Mouse (Mus musculus) cerebellum, adult 9-11 months (tissue): ENCODE data around the gene Arhgef10l.

Source experiments
- DNase-seq: peaks from one replicate; pipeline ENCODE4 v3.0.0; 2022

Arhgef10l gene

DNA sequence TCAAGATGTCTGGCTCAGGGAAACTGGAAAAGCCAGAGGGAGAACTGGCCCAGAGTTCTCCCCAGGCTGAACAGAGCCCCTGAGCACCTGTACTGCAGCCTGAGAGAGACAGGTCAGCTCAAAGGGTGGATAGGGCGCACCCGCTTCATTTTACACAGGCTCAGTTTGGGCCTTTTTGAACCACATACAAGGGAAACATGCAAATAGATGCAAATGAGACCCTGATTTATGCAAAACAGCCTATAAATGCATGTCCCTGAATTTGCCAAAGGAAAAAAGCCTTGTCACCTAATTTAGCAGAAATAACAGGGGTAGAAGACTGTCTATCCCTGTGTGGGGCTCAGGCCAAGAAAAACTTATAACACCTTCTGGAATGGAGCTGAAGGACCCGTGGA lies 160.2 kb downstream of the Arhgef10l start:
- DNase-seq, result no peak

DNA sequence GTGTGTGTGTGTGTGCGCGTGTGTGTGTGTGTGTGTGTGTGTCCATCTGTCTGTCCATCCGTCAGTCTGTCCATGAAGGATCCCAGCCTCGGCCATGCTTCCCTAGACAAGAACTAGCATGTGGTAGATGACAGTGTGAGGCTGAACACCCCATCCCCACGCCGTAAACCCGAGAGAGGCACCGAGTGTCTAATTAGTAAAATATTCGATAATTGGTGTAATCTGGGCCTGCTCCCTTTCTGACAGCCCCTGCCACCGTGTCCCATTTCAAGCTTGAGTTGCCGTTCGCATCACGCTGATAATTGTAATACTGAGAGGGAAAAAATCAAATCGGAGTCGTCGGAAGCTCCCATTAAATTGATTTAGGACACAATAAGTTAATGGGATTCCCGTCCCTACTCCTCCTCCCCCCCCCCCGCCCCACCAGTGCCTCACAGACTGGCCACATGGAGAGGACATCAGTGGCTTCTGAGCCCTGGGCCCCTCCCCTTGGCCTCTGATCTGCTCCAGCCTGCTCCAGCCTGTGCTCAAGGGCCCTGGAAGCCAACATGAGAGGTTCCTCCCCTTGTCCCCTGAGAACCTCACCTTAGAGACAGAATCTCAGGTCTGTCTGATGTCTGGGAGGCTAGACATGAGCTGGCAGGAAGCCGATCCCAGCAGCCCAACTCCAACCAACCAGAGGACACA lies 160.7 kb downstream of the Arhgef10l start:
- DNase-seq, result no peak

DNA sequence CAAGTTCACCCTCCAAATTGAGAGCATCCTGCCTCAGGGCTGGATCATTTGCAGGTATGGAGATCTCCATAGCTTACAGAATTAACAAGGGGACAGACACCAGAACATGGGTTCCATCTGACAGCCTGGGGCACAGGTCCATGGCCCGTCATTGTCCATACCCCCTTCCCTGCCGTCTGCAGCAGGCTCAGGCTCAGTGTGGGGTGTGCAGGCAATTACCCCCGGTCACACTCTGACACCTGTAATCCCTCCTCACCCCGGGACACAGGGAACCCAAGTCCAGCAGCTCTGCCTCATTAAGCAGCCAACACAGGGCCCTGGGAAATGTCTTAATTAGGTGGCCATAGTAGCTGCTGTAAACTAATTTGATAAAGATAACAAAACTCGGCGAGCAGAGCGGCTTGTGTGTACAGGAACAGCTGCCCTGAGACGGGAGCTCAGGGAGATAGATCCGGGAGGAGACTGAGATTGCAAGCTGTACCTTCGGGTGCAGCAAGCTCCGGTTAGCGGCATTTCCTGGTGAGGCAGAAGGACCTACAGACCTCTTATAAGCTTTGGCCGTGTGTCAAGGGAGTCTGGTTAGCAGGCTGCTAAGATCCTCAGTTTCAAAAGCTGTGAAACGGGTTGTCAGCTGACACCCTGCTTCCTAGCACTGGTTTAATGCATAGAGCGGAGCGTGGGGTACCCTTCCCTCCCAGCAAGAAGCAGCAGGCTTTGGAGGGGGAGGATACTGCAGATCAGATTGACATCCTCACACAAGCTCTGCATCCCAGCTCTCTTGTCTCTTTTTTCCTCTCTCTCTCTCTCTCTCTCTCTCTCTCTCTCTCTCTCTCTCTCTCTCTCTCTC lies 161.5 kb downstream of the Arhgef10l start:
- no peak for DNase-seq

DNA sequence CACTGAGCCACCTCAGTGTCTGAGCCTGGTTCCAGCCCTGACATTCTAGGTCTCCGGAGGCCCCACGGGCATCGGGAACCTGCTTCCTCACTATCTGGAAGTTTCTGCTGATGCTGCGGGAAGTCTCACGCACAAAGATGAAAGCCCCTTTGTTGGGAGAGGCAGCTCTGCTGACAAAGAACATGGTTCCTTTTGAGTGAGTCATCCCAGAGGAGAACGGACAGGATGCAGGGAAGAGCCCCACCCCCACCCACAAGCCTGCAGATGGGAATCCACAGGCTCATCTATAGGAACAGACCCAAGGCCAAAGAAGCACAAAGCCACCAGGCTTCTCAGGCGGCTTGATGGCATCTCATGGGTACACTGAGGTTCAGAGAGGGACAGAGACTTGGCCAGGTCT lies 165.0 kb downstream of the Arhgef10l start:
- DNase-seq, result no peak

DNA sequence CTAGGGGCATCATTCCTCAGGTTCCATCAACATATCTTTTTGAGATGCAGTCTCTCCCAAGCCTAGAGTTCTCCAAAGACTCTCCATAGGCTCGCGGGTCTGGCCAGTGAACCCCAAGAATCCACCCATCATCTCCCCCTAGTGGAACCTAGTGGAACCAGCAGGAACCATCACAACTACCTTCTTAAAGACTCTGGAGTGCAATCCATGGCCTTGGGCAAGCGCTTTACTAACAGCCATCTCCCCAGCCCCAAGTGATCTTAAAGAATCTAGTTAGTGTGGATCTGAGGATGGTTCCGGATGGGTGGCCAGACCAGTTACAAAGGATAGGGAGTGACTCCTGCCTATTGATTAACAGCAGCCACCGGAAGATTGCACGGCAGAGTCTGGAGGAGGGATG lies 166.2 kb downstream of the Arhgef10l start:
- DNase-seq, result no peak

DNA sequence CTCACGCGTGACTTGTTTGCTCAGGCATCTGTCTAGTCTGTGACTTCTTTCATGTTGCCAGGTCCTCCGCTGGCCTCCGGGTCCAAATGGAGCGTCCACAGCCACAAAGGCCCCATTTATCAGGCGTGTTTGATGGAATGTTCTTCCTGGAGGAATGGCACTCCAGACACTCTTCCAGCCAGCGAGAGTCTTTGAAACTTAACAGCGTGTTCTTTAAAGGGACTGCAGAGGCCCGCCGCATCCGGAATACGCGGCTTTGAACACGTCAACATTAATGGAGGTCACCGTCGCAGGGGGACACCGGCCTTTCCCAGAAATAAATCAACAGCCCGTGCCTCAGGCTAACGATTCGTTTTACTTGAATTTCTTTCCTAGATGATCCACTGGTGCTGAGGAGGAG lies 168.6 kb downstream of the Arhgef10l start:
- no peak for DNase-seq

DNA sequence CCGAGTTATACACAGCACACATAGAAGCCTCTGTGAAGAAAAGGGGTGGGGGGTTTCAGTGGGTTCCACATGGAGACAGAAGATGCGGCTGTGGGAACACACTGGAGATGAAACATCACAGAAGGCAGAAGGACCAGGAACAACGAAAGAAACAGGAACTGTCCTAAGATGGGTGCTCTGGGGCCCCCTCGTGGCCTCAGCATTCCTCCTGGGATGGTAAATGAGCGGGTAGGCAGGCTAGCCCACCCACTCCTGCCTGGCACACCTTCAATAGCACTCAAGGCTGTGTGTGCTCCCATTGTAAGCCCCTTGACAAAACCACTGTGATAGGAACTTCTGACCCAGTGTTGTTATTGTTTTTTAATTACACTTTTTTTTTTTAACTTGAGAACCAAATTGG lies 174.3 kb downstream of the Arhgef10l start:
- no peak for DNase-seq

DNA sequence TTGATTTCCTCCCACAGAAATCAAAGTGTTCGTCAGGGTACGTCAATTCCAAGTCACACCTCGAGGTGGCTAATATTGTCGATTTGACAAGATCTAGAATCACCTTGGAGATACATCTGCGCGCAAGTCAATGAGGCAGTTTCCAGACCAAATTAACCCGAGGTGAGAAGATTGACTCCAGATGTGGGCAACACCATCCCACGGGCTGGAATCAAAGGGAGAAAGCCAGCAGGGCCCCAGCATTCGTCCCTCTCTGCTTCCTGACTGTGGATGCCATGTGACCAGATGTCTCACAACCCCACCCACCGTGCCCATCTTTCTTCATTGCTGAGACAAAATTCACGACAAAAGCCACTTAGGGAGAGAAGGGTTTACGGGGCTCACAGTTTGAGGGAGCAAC lies 180.4 kb downstream of the Arhgef10l start:
- DNase-seq, result no peak

DNA sequence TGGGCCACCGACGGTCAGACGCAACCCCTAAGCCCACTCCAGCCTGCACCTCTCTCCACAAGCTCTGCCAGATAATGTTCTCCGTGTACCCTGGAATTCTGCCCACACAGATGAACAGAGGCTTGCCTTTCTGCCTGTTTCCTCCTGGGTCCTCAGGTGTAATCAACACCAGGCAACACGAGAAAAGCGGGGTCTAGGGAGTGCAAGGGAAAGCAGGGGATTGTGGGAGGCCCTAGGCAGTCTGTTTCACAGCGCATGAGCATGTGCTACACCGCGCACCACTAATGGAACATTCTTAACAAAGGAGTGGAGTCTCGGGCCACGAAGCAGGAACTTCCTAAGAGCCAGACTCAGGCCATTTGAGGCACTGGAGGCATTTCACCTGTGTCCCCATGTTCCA lies 182.7 kb downstream of the Arhgef10l start:
- DNase-seq, result no peak

DNA sequence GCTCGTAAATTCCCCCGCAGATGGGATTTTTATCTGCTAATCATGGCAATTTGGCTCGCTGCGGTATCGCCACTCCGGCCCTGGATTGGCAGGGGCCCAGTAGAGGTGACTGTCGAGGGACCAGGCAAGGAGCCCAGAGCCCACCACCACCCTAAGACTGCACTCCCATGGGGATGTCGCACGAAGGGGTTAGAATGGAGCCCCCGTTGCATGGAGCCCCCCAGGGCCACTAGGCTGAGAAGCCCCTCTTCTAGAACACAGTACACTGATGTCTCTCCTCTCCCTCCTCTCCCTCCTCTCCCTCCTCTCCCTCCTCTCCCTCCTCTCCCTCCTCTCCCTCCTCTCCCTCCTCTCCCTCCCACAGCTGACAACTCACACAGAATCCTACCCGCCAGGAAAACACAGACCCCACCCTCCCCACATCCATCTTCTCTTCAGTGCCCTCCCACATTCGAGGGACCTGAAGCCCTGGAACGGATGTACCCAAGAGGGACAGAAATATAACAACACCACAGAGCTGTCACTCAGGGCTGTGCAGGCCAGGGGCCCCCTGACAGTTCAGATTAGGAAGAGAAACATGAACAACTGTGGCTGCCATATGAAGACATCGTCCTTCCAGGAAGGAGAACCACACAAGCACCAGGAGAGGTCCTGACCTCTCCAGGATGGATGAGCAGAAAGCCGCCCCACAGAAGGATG lies 185.3 kb downstream of the Arhgef10l start:
- no peak for DNase-seq

DNA sequence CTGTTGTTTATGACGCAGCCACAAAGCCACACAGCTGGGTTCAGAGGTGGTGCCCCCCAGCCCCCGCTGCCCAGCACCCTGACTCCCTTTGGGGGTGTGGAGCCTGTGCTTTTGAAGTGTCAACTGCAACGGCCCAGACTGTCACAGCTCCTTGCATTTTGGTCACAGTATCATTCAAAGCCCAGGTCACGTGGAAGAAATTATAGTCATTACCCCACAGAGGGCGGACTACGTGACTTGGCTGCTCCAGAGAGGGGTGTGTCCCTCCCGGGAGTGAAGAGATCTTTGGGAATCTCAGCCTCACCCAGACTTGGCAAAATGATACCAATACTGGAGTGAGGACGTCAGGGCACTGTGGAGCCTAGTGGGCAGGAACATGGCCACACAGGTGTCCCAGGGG lies 190.6 kb downstream of the Arhgef10l start:
- no peak for DNase-seq

DNA sequence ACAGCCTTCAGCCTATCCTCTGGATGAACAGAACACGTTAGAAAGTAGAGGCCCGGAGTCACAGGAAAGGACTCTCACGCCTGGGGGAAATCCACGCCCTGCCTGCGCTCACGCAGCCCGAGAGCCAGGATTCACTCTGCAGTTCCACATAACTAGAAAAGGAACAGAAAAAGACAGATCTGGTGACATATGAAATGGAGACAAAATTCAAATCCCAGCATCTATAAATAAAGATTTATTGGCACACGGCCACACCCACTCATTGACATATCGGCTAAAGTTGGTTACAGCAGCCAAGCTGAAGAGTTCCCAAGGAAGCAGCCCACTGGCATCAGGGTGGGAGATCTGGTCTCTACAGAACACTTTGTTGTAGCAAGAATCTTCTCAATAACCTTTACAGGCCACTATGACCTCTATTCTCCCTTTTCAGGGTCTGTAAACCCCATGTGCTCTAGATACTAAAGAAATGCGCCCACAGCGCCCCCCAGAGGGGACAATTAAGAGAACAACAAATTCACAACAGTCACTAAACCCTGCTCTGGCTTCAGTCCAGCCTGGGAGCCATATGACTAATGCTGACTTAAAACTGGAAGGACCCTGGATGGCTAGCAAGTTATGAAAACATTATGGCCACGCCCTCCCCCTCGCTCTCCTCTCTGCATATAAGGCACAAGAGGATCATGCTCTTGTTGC lies 195.9 kb downstream of the Arhgef10l start:
- DNase-seq, result peak; percentile 11

DNA sequence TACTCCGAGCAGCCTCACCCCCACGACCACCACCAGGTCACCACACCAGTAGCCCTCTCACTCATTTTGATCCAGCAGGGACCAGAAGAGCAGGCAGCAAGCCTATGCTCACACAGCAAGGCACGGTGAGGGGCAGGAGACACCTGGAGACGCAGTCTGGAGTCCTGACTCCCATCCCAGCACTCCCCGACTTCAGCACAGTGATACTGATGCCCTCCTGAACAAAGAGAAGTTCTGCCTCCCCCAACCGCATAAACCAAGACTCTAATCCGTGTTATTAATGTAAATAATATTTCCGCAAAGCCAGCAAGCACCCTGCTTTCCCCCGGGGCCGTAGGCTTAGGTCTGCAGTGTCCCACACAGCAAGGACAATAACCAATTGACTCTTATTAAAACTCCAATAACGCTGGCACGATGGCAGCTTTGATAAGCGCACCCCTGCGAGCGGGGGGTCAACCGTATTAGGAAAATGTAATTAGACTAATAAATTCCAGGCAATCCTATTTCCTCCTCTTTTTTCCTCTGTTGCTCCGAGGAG lies 198.5 kb downstream of the Arhgef10l start:
- no peak for DNase-seq
